Mouse (Mus musculus) CH12.LX (cell line): Measurements from ENCODE around the gene Rabl3. TPM values are rescaled to one million over a fixed set of nuclear protein-coding genes. Genes with fewer than 3 reads are reported as not detected.

Source experiments
- DNase-seq: peaks from one replicate; pipeline ENCODE4 v3.0.0-alpha.2; 2013; ENCODE audit errors: extremely low read depth
- H3K27ac ChIP-seq: 2 replicates; pipeline ENCODE4 v1.5.1; 2012; ENCODE audit warnings: low read depth, mild to moderate bottlenecking, control low read depth, moderate library complexity; ENCODE audit not compliant: insufficient read depth
- H3K27me3 ChIP-seq: replicated peaks from 2 replicates; pipeline ENCODE3; 2012; ENCODE audit warnings: inconsistent platforms
- H3K36me3 ChIP-seq, 2 experiments: replicated peaks in 1 of 2; 2 replicates each; pipeline versions ENCODE3 to v1.6.1; 2012; ENCODE audit warnings: inconsistent platforms in 1 of 2, low read length in 1 of 2, mild to moderate bottlenecking in 1 of 2, mixed read lengths in 1 of 2, moderate library complexity in 1 of 2; ENCODE audit not compliant: control insufficient read depth in 1 of 2, insufficient read depth in 1 of 2
- H3K4me1 ChIP-seq, 2 experiments: 2 replicates each; pipeline ENCODE4 v1.6.1; 2012; ENCODE audit warnings: inconsistent platforms in 1 of 2, moderate library complexity in 1 of 2; ENCODE audit not compliant: insufficient read depth in 2 of 2, control insufficient read depth in 1 of 2
- H3K4me2 ChIP-seq: 2 replicates; pipeline ENCODE4 v1.6.1; 2012; ENCODE audit warnings: low read depth, mild to moderate bottlenecking, control low read depth; ENCODE audit not compliant: poor library complexity, insufficient read depth, severe bottlenecking
- H3K4me3 ChIP-seq, 3 experiments: fragments of 150-350 bp in 1 of 3; sonication (generic) in 1 of 3; replicated peaks in 1 of 3; 2 replicates each; pipeline versions ENCODE3 to v1.5.1; 2011 to 2012; ENCODE audit warnings: low read depth in 2 of 3, low read length in 2 of 3, mild to moderate bottlenecking in 2 of 3, moderate library complexity in 2 of 3, control low read depth in 1 of 3, improper control_type of control experiment in 1 of 3, inconsistent platforms in 1 of 3, mixed read lengths in 1 of 3; ENCODE audit not compliant: poor library complexity in 1 of 3
- H3K79me2 ChIP-seq: replicated peaks from 2 replicates; pipeline ENCODE4 v1.6.1; 2012; ENCODE audit warnings: mild to moderate bottlenecking, moderate library complexity; ENCODE audit not compliant: control insufficient read depth, poor library complexity, insufficient read depth, severe bottlenecking; ENCODE audit errors: extremely low read depth
- H3K9ac ChIP-seq: 2 replicates; pipeline ENCODE4 v1.6.1; 2012; ENCODE audit warnings: low read depth, mild to moderate bottlenecking, control low read depth, moderate library complexity; ENCODE audit not compliant: insufficient read depth
- H3K9me3 ChIP-seq: replicated peaks from 2 replicates; pipeline ENCODE3; 2012; ENCODE audit warnings: low read length, inconsistent platforms, mixed read lengths
- CHD1 ChIP-seq: IDR thresholded peaks from 2 replicates; pipeline ENCODE4 v1.6.1; 2012; ENCODE audit warnings: low read depth, low read length, improper control_type of control experiment, inconsistent platforms
- CHD2 ChIP-seq: IDR thresholded peaks from 2 replicates; pipeline ENCODE4 v1.6.1; 2011; ENCODE audit warnings: low read length, improper control_type of control experiment
- E2F4 ChIP-seq: IDR thresholded peaks from 2 replicates; pipeline ENCODE4 v1.6.1; 2011; ENCODE audit warnings: low read depth, low read length, improper control_type of control experiment; ENCODE audit not compliant: insufficient replicate concordance
- EP300 ChIP-seq: IDR thresholded peaks from 2 replicates; pipeline ENCODE4 v1.6.1; 2011; ENCODE audit warnings: low read length, improper control_type of control experiment
- ETS1 ChIP-seq: conservative IDR thresholded peaks from 2 replicates; pipeline ENCODE4 v1.6.1; 2012; ENCODE audit warnings: low read depth, mild to moderate bottlenecking, inconsistent platforms, low read length, improper control_type of control experiment, moderate library complexity
- HCFC1 ChIP-seq: IDR thresholded peaks from 2 replicates; pipeline ENCODE4 v1.6.1; 2012; ENCODE audit warnings: low read depth, mild to moderate bottlenecking, inconsistent platforms, low read length, improper control_type of control experiment
- KAT2A ChIP-seq: IDR thresholded peaks from 2 replicates; pipeline ENCODE4 v1.6.1; 2012; ENCODE audit warnings: low read length, improper control_type of control experiment, inconsistent platforms; ENCODE audit not compliant: insufficient replicate concordance
- MAX ChIP-seq: IDR thresholded peaks from 2 replicates; pipeline ENCODE4 v1.6.1; 2011; ENCODE audit warnings: low read length, improper control_type of control experiment
- MAZ ChIP-seq: IDR thresholded peaks from 2 replicates; pipeline ENCODE4 v1.6.1; 2012; ENCODE audit warnings: low read depth, mild to moderate bottlenecking, inconsistent platforms, low read length, improper control_type of control experiment, moderate library complexity
- MXI1 ChIP-seq: IDR thresholded peaks from 2 replicates; pipeline ENCODE4 v1.6.1; 2011; ENCODE audit warnings: mild to moderate bottlenecking, low read depth, low read length, improper control_type of control experiment
- NELFE ChIP-seq: IDR thresholded peaks from 2 replicates; pipeline ENCODE4 v1.6.1; 2011; ENCODE audit warnings: low read depth, low read length, improper control_type of control experiment
- PAX5 ChIP-seq: IDR thresholded peaks from 2 replicates; pipeline ENCODE4 v1.6.1; 2012; ENCODE audit warnings: low read length, inconsistent platforms, mixed read lengths
- RAD21 ChIP-seq: IDR thresholded peaks from 2 replicates; pipeline ENCODE4 v1.6.1; 2011; ENCODE audit warnings: low read depth, mild to moderate bottlenecking, low read length, improper control_type of control experiment, moderate library complexity
- SIN3A ChIP-seq: IDR thresholded peaks from 2 replicates; pipeline ENCODE4 v1.6.1; 2012; ENCODE audit warnings: low read length, improper control_type of control experiment, inconsistent platforms
- SMC3 ChIP-seq: IDR thresholded peaks from 2 replicates; pipeline ENCODE4 v1.6.1; 2011; ENCODE audit warnings: low read depth, low read length, improper control_type of control experiment
- TCF12 ChIP-seq: IDR thresholded peaks from 2 replicates; pipeline ENCODE4 v1.6.1; 2014; ENCODE audit warnings: low read depth, mild to moderate bottlenecking, inconsistent platforms, low read length, improper control_type of control experiment
- UBTF ChIP-seq: IDR thresholded peaks from 2 replicates; pipeline ENCODE4 v1.6.1; 2012; ENCODE audit warnings: low read depth, mild to moderate bottlenecking, inconsistent platforms, low read length, improper control_type of control experiment, moderate library complexity
- USF1 ChIP-seq: IDR thresholded peaks from 2 replicates; pipeline ENCODE4 v1.6.1; 2014; ENCODE audit warnings: low read depth, mild to moderate bottlenecking, inconsistent platforms, low read length, improper control_type of control experiment
- USF2 ChIP-seq: conservative IDR thresholded peaks from 2 replicates; pipeline ENCODE4 v1.6.1; 2011; ENCODE audit warnings: low read depth, low read length, improper control_type of control experiment
- ZC3H11A ChIP-seq: IDR thresholded peaks from 2 replicates; pipeline ENCODE4 v1.6.1; 2012; ENCODE audit warnings: low read depth, mild to moderate bottlenecking, inconsistent platforms, low read length, improper control_type of control experiment
- ZNF384 ChIP-seq: IDR thresholded peaks from 2 replicates; pipeline ENCODE4 v1.6.1; 2012; ENCODE audit warnings: low read depth, low read length, improper control_type of control experiment, inconsistent platforms
- dilution Hi-C: fragments of 300-500 bp; cut with MboI; formaldehyde crosslinking; loops from 2 replicates; pipeline ENCODE4 v1.14.3; 2020; ENCODE audit warnings: low sequenced_read_pairs; ENCODE audit not compliant: extremely low pct_unique_long_range_greater_than_20kb, extremely low pct_ligation_motif_present
- in situ Hi-C: fragments of 300-500 bp; cut with MboI; formaldehyde crosslinking; loops from 3 replicates; pipeline ENCODE4 v1.14.3; 2019; ENCODE audit warnings: low sequenced_read_pairs, low pct_ligation_motif_present, low pct_unique_long_range_greater_than_20kb, mixed read lengths
- polyA plus RNA-seq: library from polyadenylated mRNA; unstranded; fragments of >175 nt; gene quantifications from 2 replicates; pipeline ENCODE4 v1.2.1, GENCODE M21; 2012; ENCODE audit warnings: low read depth; ENCODE audit not compliant: insufficient read length
- total RNA-seq, 2 experiments: library from RNA; depleted of rRNA; stranded (reverse); fragments of 300-350 nt in 1 of 2; fragments of >200 nt in 1 of 2; gene quantifications; 2 replicates each; pipeline ENCODE4 v1.2.3; 2012 to 2014

Gene Rabl3
- total and polyA plus RNA-seq, 3 experiments = 12.3 to 36.8 (median 19.8) TPM

GRCm38 (mm10) chr16:37539240-37539610 is 460 bp upstream of the Rabl3 start:
- in situ Hi-C loops (loop anchor here (10.0 kb wide), 1 partner anchor 146 kb away; no protein-coding TSS in a partner anchor), dilution Hi-C loops (no loop called here)
- DNase-seq = no peak
- H3K9me3 ChIP-seq = no peaks in the 10 kb centered on the region
- no peak for TF ChIP-seq KAT2A
- TF ChIP-seq ZNF384 = 0 out of 2 replicates have a peak, but pooled peaks have one; percentile 7
- 0 out of 2 replicates have a peak, but pooled peaks have one; percentile 1 for TF ChIP-seq SMC3
- no peak for TF ChIP-seq NELFE
- TF ChIP-seq, all 38 proteins: peak for 2
- peaks cover 25 to 49% of the 10 kb centered on the region in 2 experiments for H3K36me3 ChIP-seq
- peak overlapping the region; percentile 71 to 96 (median 76) for H3K4me3 ChIP-seq
- 0 out of 2 replicates have a peak overlapping the region, but pooled peaks have one; percentile 2 for H3K4me2 ChIP-seq
- H3K9ac ChIP-seq = peak overlapping the region; percentile 72
- peaks cover 50% of the 10 kb centered on the region for H3K79me2 ChIP-seq
- no peaks in the 10 kb centered on the region for H3K27me3 ChIP-seq
- peaks cover 17 to 63% of the 10 kb centered on the region in 2 experiments for H3K4me1 ChIP-seq
- no peak overlapping the region for H3K27ac ChIP-seq

GRCm38 (mm10) chr16:37540776-37541175 is 1.1 kb downstream of the Rabl3 start:
- peaks cover 14 to 45% of the 10 kb centered on the region in 2 experiments for H3K36me3 ChIP-seq
- dilution Hi-C loops (no loop called here), in situ Hi-C loops (no loop called here)
- no peaks in the 10 kb centered on the region for H3K9me3 ChIP-seq
- H3K27me3 ChIP-seq = no peaks in the 10 kb centered on the region
- no peak overlapping the region for H3K27ac ChIP-seq
- peak overlapping the region; percentile 88 for H3K4me2 ChIP-seq
- H3K79me2 ChIP-seq = peaks cover 36% of the 10 kb centered on the region
- peak overlapping the region; percentile 84 for H3K9ac ChIP-seq
- peak overlapping the region in 2 of 3 experiments; percentile 82 to 96 for H3K4me3 ChIP-seq
- TF ChIP-seq PAX5 = no peak
- TF ChIP-seq ETS1 = no peak
- TF ChIP-seq HCFC1 = no peak
- no peak for TF ChIP-seq RAD21
- TF ChIP-seq USF1 = no peak
- no peak for TF ChIP-seq MAZ
- no peak for TF ChIP-seq ZC3H11A
- no peak for TF ChIP-seq TCF12
- no peak for TF ChIP-seq EP300
- no peak for TF ChIP-seq UBTF
- TF ChIP-seq MAX = no peak
- no peak for TF ChIP-seq MXI1
- no peak for TF ChIP-seq NELFE
- no peak for TF ChIP-seq SIN3A
- TF ChIP-seq E2F4 = no peak
- no peak for TF ChIP-seq USF2
- TF ChIP-seq CHD1 = no peak
- TF ChIP-seq CHD2 = no peak
- DNase-seq = no peak
- peaks cover 9 to 47% of the 10 kb centered on the region in 2 experiments for H3K4me1 ChIP-seq
